Mouse (Mus musculus): ENCODE data around the gene Cd22.

GRCm38 (mm10) chr7:30840306-30840705, 39.8 kb downstream of the Cd22 start:
- TF ChIP-seq CTCF (IDR thresholded peaks at IDR 0.05; ENCODE audit: low read depth, low read length), result no peak
- no peak for TF ChIP-seq POLR2A (IDR thresholded peaks at IDR 0.05; ENCODE audit: insufficient read depth, low read length)
- TF ChIP-seq EP300 (IDR thresholded peaks at IDR 0.05; ENCODE audit: insufficient read depth, low read depth, low read length), result no peak

Measured in ES-Bruce4 (cell line).